Mouse (Mus musculus): ENCODE measurements at regions not wholly inside any gene's neighbourhood (a gene's known extent, or its start where the extent isn't known, plus 50 kb on each side); places are given as distances from the start of the nearest gene placed in this dataset.

DNA sequence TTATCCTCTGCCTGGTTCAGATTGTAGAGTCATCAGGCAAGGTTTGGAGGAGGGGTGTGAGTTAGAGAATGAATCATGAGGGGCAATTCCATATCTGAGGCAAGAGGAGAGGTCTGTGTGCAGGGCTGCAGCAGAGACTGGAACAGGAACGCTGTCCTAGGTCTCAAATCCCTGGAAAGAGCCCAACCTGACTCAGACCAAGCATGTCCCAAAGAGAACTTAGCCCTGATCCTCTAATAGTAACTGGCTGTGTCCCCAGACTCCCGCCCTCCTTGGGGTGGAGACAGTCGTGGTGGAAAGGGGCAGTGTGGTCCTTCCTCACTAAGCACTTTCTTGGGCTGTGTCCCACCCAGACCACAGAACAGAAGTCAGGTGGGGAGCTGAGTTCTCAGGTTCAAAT is 87.2 kb upstream of the Hes1 start:
- Histone ChIP-seq H3K27ac (ENCODE audit: low read depth, low read length) (no peak overlapping the region), H3K4me3 (ENCODE audit: low read depth, low read length) (no peak overlapping the region), H3K9ac (ENCODE audit: low read depth, low read length) (no peak overlapping the region), H3K27me3 (ENCODE audit: control insufficient read depth, insufficient read depth, low read length) (no peaks in the 10 kb centered on the region), H3K4me1 (replicated peaks; ENCODE audit: control insufficient read depth, insufficient read depth, low read length) (0 out of 2 replicates have a peak, but pooled peaks cover 2% of the 10 kb centered on the region), H3K4me2 (replicated peaks; ENCODE audit: low read depth, low read length) (no peak overlapping the region), H3K9me3 (ENCODE audit: control insufficient read depth, low read length) (no peaks in the 10 kb centered on the region), H3K36me3 (ENCODE audit: control insufficient read depth, insufficient read depth, low read length) (no peaks in the 10 kb centered on the region)
- ATAC-seq (ENCODE audit: low FRiP score) (no peak), DNase-seq (ENCODE audit: low spot score) (no peak)
- 76% methylated on average over 3 of the region's 3 CpGs for WGBS

DNA sequence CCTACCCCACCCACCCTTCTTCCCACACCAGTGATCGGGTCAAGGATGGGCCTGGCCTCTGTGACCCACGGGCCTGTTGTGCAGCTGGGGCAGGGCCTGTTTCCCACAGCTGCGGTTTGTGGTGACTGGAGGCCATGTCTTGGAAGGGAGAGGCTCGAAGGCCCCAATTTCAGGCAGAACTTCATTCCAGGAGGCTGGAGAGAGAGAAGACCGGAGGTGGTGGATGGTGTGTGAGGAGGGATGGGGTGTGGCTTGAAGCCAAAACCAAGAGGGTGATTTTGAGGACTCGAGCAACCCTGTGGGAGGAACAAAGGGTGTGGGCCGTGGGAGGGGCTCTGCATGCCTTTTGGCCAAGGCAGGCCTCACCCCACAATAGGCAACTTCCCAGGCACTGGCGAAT is 86.5 kb upstream of the Hes1 start:
- 0 out of 2 replicates have a peak, but pooled peaks cover 2% of the 10 kb centered on the region for H3K4me1 ChIP-seq (replicated peaks; ENCODE audit: control insufficient read depth, insufficient read depth, low read length)
- WGBS, result 60% methylated on average over 8 of the region's 8 CpGs
- no peak for DNase-seq (ENCODE audit: low spot score)

DNA sequence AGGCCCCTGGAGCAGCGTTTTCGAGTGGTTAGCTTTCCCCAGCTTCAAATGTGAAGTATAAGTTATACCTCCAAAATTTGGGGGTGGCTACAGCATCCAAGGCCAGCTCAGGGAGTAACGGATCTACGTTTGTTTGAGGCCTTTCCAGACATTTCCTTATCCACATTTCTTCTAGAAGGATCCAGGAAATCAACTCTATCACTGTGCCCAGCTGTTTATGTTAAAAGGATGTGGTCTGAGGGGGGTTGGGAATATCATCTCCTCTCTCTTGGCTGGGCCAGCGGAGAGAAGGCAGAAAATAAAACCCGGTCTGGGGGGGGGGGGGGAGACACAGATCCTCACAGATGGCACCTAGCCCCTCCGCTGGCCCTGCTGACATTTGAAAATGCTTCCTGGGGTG is 85.1 kb upstream of the Hes1 start:
- Histone ChIP-seq H3K4me2 (replicated peaks; ENCODE audit: low read depth, low read length) (no peak overlapping the region), H3K4me1 (replicated peaks; ENCODE audit: control insufficient read depth, insufficient read depth, low read length) (no peaks in the 10 kb centered on the region), H3K9me3 (ENCODE audit: control insufficient read depth, low read length) (no peaks in the 10 kb centered on the region), H3K4me3 (ENCODE audit: low read depth, low read length) (no peak overlapping the region), H3K36me3 (ENCODE audit: control insufficient read depth, insufficient read depth, low read length) (no peaks in the 10 kb centered on the region), H3K9ac (ENCODE audit: low read depth, low read length) (no peak overlapping the region), H3K27me3 (ENCODE audit: control insufficient read depth, insufficient read depth, low read length) (no peaks in the 10 kb centered on the region), H3K27ac (ENCODE audit: low read depth, low read length) (no peak overlapping the region)
- ATAC-seq (ENCODE audit: low FRiP score) (no peak), DNase-seq (ENCODE audit: low spot score) (no peak)
- 83% methylated on average over 7 of the region's 7 CpGs for WGBS

More for the DNA sequence above, 86.5 kb upstream of the Hes1 start:
- no peak for ATAC-seq (ENCODE audit: low FRiP score)
- Histone ChIP-seq H3K27me3 (ENCODE audit: control insufficient read depth, insufficient read depth, low read length) (no peaks in the 10 kb centered on the region), H3K36me3 (ENCODE audit: control insufficient read depth, insufficient read depth, low read length) (no peaks in the 10 kb centered on the region), H3K4me2 (replicated peaks; ENCODE audit: low read depth, low read length) (no peak overlapping the region), H3K27ac (ENCODE audit: low read depth, low read length) (no peak overlapping the region), H3K9ac (ENCODE audit: low read depth, low read length) (no peak overlapping the region), H3K4me3 (ENCODE audit: low read depth, low read length) (no peak overlapping the region), H3K9me3 (ENCODE audit: control insufficient read depth, low read length) (no peaks in the 10 kb centered on the region)

DNA sequence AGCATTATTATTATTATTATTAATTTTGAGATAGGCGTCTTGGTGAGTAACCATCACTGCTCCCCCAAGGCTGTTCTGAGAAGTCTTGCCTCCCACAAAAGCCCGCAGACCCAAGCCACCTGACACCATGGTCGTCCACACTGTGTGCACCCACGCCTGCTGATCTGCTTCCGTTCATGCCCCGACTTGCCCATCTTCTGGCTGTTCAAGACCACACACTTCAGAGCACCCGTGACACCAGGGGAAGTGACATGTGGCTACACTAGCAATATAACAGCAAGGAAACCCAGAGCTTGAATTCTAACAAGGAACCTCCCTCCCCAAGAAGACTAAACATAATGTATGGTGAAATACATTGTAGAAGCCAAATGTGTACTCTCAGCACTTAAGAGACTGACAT is 82.6 kb upstream of the Hes1 start:
- Histone ChIP-seq H3K9me3 (ENCODE audit: control insufficient read depth, low read length) (no peaks in the 10 kb centered on the region), H3K4me3 (ENCODE audit: low read depth, low read length) (no peak overlapping the region), H3K27ac (ENCODE audit: low read depth, low read length) (no peak overlapping the region), H3K4me1 (replicated peaks; ENCODE audit: control insufficient read depth, insufficient read depth, low read length) (no peaks in the 10 kb centered on the region), H3K36me3 (ENCODE audit: control insufficient read depth, insufficient read depth, low read length) (no peaks in the 10 kb centered on the region), H3K4me2 (replicated peaks; ENCODE audit: low read depth, low read length) (no peak overlapping the region), H3K9ac (ENCODE audit: low read depth, low read length) (no peak overlapping the region), H3K27me3 (ENCODE audit: control insufficient read depth, insufficient read depth, low read length) (no peaks in the 10 kb centered on the region)
- DNase-seq (ENCODE audit: low spot score), result no peak
- WGBS, result 88% methylated on average over 7 of the region's 7 CpGs
- ATAC-seq (ENCODE audit: low FRiP score), result no peak

- H3K9me3 ChIP-seq (ENCODE audit: control insufficient read depth, low read length), result no peaks in the 10 kb centered on the region
- no peaks in the 10 kb centered on the region for H3K36me3 ChIP-seq (ENCODE audit: control insufficient read depth, insufficient read depth, low read length)
- ATAC-seq (ENCODE audit: low FRiP score) (no peak), DNase-seq (ENCODE audit: low spot score) (no peak)
- no peak overlapping the region for H3K4me2 ChIP-seq (replicated peaks; ENCODE audit: low read depth, low read length)
- H3K27ac ChIP-seq (ENCODE audit: low read depth, low read length), result no peak overlapping the region
- no peak overlapping the region for H3K9ac ChIP-seq (ENCODE audit: low read depth, low read length)
- WGBS, result 92% methylated on average over 8 of the region's 8 CpGs
- no peaks in the 10 kb centered on the region for H3K27me3 ChIP-seq (ENCODE audit: control insufficient read depth, insufficient read depth, low read length)
- no peaks in the 10 kb centered on the region for H3K4me1 ChIP-seq (replicated peaks; ENCODE audit: control insufficient read depth, insufficient read depth, low read length)
- H3K4me3 ChIP-seq (ENCODE audit: low read depth, low read length), result no peak overlapping the region
Measured at GRCm38 (mm10) chr16:29982224-29982785, 81.9 kb upstream of the Hes1 start.

DNA sequence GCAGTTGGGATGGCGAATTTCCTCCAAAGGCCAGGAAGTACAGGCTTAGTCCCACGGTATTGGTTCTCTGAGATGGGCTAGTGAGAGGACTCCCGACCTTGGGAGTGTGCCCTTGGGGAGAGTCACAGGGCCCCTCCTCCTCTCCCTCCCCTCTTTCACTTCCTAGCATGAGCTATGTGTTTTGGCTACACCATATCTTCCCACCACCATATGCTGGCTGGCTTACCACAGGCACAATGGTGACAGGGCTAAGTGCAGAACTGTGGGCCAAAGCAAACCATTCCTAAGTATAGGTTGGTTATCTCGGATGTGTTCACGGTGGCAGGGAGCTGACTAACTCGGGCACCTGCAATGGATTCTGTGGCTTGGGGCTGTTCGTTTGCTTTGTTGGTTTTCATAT is 81.0 kb upstream of the Hes1 start:
- Histone ChIP-seq H3K9me3 (ENCODE audit: control insufficient read depth, low read length) (no peaks in the 10 kb centered on the region), H3K4me2 (replicated peaks; ENCODE audit: low read depth, low read length) (no peak overlapping the region), H3K9ac (ENCODE audit: low read depth, low read length) (no peak overlapping the region), H3K27ac (ENCODE audit: low read depth, low read length) (no peak overlapping the region), H3K36me3 (ENCODE audit: control insufficient read depth, insufficient read depth, low read length) (no peaks in the 10 kb centered on the region), H3K4me1 (replicated peaks; ENCODE audit: control insufficient read depth, insufficient read depth, low read length) (no peaks in the 10 kb centered on the region), H3K4me3 (ENCODE audit: low read depth, low read length) (no peak overlapping the region), H3K27me3 (ENCODE audit: control insufficient read depth, insufficient read depth, low read length) (no peaks in the 10 kb centered on the region)
- DNase-seq (ENCODE audit: low spot score), result no peak
- no peak for ATAC-seq (ENCODE audit: low FRiP score)
- WGBS, result 84% methylated on average over 7 of the region's 7 CpGs

DNA sequence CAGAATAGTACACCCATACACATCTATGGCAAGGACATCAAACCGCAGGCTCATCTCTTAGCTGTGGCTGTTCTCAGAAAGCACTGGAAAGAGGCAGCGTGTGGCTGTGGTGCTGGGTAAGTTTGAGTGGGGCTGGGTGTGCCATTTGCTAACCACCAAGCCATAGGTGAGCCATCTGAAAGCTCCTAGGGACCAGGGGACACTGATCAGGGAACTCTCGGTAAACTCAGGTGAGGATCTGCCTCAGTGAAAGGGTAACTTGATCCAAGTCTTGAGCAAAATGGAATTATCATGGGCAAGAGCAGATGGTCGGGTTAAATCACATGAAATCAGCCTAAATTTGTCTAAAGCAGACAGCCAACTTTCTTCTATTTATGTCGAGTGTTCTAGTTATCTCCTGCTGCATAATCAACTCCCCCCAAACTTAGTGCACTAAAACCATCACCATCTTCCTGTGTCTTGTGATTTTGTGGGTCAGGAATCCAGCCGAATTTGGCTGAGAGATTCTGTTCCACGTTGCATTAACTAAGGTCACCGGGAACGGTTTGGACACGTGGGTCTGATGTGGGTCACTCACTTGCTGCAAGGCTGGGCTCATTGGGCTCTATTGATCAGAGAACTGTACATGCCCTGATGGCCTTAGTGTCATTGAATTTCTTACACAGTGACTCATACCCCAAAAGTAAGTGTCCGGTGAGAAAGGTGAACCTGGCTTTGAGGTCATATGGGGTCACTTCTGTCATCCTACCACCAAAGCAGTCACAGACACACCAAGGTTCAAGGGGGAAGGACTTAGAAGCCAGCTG is 78.9 kb upstream of the Hes1 start:
- no peak overlapping the region for H3K27ac ChIP-seq (ENCODE audit: low read depth, low read length)
- no peak overlapping the region for H3K4me3 ChIP-seq (ENCODE audit: low read depth, low read length)
- no peaks in the 10 kb centered on the region for H3K27me3 ChIP-seq (ENCODE audit: control insufficient read depth, insufficient read depth, low read length)
- 89% methylated on average over 11 of the region's 11 CpGs for WGBS
- ATAC-seq (ENCODE audit: low FRiP score) (no peak), DNase-seq (ENCODE audit: low spot score) (no peak)
- no peaks in the 10 kb centered on the region for H3K36me3 ChIP-seq (ENCODE audit: control insufficient read depth, insufficient read depth, low read length)
- H3K9ac ChIP-seq (ENCODE audit: low read depth, low read length), result no peak overlapping the region
- H3K4me2 ChIP-seq (replicated peaks; ENCODE audit: low read depth, low read length), result no peak overlapping the region
- H3K9me3 ChIP-seq (ENCODE audit: control insufficient read depth, low read length), result no peaks in the 10 kb centered on the region
- H3K4me1 ChIP-seq (replicated peaks; ENCODE audit: control insufficient read depth, insufficient read depth, low read length), result no peaks in the 10 kb centered on the region

DNA sequence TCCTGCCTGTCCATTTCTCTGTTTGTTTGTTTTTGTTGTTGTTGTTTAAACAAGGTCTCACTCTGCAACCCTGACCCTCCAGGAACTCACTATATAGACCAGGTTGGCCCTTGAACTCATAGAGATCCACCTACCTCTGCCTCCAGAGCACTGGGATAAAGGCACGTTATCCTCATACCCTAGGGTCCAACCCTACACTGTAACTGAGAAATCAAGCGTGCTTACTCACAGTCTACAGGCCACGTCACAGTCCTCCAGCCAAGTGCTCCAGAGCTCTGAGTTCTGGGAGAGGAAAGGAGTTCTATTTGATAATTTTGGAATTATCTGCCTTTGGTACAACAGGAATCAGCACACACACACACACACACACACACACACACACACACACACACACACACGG is 76.6 kb upstream of the Hes1 start:
- DNase-seq (ENCODE audit: low spot score) (no peak), ATAC-seq (ENCODE audit: low FRiP score) (no peak)
- H3K27me3 ChIP-seq (ENCODE audit: control insufficient read depth, insufficient read depth, low read length), result no peaks in the 10 kb centered on the region
- H3K27ac ChIP-seq (ENCODE audit: low read depth, low read length), result no peak overlapping the region
- no peak overlapping the region for H3K9ac ChIP-seq (ENCODE audit: low read depth, low read length)
- no peaks in the 10 kb centered on the region for H3K36me3 ChIP-seq (ENCODE audit: control insufficient read depth, insufficient read depth, low read length)
- no peaks in the 10 kb centered on the region for H3K4me1 ChIP-seq (replicated peaks; ENCODE audit: control insufficient read depth, insufficient read depth, low read length)
- H3K9me3 ChIP-seq (ENCODE audit: control insufficient read depth, low read length), result no peaks in the 10 kb centered on the region
- no peak overlapping the region for H3K4me3 ChIP-seq (ENCODE audit: low read depth, low read length)
- 91% methylated on average over 4 of the region's 4 CpGs for WGBS
- H3K4me2 ChIP-seq (replicated peaks; ENCODE audit: low read depth, low read length), result no peak overlapping the region

- no peak for DNase-seq (ENCODE audit: low spot score)
- ATAC-seq (ENCODE audit: low FRiP score), result no peak
- Histone ChIP-seq H3K4me3 (ENCODE audit: low read depth, low read length) (no peak overlapping the region), H3K27ac (ENCODE audit: low read depth, low read length) (no peak overlapping the region), H3K36me3 (ENCODE audit: control insufficient read depth, insufficient read depth, low read length) (no peaks in the 10 kb centered on the region), H3K4me2 (replicated peaks; ENCODE audit: low read depth, low read length) (no peak overlapping the region), H3K27me3 (ENCODE audit: control insufficient read depth, insufficient read depth, low read length) (no peaks in the 10 kb centered on the region), H3K9ac (ENCODE audit: low read depth, low read length) (no peak overlapping the region), H3K4me1 (replicated peaks; ENCODE audit: control insufficient read depth, insufficient read depth, low read length) (no peaks in the 10 kb centered on the region), H3K9me3 (ENCODE audit: control insufficient read depth, low read length) (no peaks in the 10 kb centered on the region)
- WGBS, result 94% methylated on average over 6 of the region's 6 CpGs
Measured at GRCm38 (mm10) chr16:29987999-29988398, 76.2 kb upstream of the Hes1 start.
